Mouse (Mus musculus) adrenal gland, postnatal 14 days (tissue): Measurements from ENCODE around the gene Als2cr12. TPM values are rescaled to one million over a fixed set of nuclear protein-coding genes. Genes with fewer than 3 reads are reported as not detected.
A peak's percentile ranks its signal among the peaks of the same experiment; 100 is the strongest.
"Not testable (repeated sequence)": the region's sequence is repeated elsewhere in the genome, so short reads cannot be mapped to it uniquely, and the experiment has no call there.

Experiments used
- DNase-seq: peaks from one replicate; pipeline ENCODE4 v3.0.0; 2021; ENCODE audit warnings: mixed read lengths
- total RNA-seq: library from RNA; stranded (reverse); gene quantifications from 2 replicates; pipeline ENCODE4 v1.2.3, GENCODE M21; 2021

The Als2cr12 gene
- total RNA-seq, 1 experiment from 2014 or later, result 9.4 TPM

DNA sequence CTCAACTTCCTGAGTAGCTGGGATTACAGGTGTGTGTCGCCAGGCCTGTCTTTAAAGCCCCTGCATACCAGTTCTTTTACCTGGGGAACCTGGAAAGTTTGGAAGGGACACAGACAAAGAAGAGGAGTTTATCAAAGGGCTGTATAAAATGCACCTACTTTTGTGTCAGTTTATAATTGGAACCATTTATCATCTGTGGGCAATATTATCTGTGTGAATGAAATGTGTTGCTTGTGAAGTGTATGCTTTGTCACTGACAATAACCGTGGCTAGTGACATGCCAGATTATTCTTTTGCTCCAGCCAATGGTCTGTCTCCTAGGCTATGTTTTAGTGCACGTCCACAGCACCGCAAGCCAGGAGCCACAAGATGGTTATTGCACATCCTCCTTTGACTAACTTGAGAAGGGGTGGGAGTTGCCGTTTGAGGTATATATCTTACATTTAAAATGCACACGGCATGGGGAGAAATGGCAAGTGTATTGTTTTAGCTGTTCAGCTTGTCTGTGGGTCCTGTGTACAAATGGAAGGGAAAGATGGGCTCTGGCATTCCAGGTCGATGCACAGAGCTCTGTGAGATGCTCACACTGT, 23.7 kb upstream of the Als2cr12 start:
- no peak for DNase-seq

DNA sequence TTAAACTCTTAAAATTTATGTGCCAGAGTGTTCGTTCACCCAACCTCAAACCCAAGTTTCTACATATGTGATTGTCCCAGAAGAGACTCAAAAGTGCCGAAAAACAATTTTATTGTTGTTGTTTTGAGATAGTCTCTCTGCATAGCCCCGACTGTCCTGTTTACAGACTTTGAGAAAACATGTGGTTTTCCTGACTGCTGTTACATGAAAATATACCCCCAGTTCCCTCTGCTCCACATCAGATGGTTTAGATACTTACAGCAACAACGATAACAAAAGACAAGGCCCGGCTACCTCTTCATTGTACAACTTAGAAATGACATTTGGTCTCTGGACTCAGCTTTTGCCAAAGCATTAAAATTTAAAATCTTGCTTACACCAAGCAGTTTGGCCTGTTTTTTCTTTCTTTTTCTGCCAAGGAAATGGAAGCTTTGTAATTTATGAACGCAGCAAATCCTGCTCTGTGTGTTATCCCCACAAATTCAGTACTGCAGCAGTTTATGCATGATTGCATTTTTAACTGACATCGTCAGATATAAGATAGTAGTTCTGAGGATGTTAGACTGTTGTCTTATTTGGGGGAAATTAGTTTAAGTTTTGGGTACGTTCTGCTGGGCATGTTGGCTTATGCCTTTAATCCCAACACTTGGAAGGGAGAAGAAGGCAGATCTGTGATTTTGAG, 21.9 kb upstream of the Als2cr12 start:
- no peak for DNase-seq

DNA sequence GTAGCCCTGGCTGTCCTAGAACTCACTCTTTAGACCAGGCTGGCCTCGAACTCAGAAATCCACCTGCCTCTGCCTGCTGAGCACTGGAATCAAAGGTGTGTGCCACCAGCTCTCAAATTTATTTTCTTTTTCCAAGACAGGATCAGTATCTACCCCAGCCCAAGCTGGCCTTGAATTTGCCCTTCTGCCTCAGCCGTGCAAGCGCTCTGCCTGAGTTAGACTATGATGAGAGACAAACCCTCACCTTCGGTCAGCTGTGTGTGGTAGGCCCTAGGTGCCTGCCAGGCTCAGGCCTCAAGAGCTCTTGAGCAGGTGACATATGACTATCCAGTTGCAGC, 21.1 kb upstream of the Als2cr12 start:
- DNase-seq, result peak; percentile 32

DNA sequence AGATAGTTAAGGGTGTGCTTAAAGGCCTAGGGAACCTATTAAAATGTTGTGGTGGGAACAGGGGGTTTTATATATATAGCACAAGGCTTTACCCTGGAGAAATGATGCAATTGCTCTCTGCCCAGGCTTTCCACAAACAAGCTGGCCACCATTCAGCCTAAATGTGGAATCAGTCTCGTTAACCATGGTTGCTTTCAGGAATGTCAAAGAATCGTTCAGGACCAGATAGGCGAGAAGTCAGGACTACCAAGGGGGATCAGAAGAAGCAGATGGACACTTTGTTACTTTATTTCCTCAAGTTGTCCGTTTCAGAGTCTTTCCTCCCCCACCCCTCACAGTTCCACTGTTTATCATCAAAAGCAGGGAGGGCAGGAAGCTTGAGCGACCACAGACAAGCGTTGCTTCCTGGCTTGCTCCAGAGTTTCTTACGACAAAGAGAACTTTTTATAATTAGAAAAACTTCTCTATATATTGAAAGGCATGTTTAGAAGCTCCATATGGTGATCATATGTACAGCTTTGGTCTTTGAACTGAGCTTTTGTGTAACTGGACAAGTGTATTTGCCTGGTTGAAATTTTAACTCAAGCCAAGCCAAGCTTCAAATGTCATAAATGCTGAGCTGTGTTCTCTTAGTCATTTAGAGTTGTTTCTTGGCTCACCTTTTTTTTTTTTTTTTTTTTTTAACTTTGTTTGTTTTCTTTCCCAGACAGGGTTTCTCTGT, 20.5 kb upstream of the Als2cr12 start:
- DNase-seq, result no peak

DNA sequence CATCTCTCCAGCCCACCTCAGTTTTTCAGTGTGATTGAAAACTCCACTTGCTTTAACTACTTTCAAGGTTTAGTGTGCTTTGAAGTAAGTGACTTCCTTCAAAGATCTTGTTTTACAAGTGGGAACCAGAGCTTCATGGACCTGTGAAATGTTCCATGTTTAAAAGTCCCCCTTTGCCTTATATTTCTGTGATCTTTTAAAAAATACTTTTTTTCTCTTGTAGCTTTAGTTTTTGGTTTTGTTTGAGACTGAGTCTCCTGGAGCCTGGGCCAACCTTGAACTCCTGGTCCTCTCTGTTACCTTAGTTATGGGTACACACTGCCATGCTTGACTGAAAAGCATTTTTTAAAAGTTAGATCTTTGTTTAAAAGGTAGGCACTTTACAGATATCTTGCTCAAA, 19.7 kb upstream of the Als2cr12 start:
- no peak for DNase-seq

DNA sequence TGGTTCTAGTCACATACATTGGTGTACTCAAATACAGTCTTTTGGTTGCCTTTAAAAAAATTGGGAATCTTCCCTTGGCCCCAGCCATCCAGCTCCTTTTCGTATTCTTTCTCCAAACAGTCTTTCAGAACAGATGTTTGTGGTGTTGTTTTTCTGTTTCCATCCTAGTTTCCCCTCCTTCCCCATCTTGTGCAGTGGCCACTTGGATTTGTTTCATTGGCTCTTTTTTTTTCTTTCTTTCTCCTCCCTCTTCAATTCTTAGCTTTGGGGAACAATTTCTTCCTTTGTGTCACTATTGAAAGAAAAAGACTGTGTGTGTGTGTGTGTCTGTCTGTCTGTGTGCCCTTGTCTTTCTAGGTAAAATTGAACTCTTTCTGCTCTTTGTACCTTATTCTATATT, 18.6 kb upstream of the Als2cr12 start:
- no peak for DNase-seq

DNA sequence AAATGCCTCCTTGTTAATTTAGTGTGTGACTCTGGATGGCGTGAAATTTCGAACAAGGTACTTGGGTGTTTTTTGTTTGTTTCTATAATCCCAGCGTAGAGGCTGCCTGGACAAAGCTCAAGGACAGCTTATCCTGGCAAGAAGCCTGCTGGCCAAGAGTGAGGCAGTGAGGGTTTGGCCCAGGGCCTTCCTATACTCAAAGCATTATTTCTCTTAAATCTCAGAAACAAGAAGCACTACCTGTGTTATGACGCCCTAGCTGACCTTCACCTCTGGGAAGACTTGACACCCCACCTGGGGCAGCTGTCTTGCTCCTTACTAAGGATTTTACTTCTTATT, 18.1 kb upstream of the Als2cr12 start:
- peak; percentile 89 for DNase-seq

DNA sequence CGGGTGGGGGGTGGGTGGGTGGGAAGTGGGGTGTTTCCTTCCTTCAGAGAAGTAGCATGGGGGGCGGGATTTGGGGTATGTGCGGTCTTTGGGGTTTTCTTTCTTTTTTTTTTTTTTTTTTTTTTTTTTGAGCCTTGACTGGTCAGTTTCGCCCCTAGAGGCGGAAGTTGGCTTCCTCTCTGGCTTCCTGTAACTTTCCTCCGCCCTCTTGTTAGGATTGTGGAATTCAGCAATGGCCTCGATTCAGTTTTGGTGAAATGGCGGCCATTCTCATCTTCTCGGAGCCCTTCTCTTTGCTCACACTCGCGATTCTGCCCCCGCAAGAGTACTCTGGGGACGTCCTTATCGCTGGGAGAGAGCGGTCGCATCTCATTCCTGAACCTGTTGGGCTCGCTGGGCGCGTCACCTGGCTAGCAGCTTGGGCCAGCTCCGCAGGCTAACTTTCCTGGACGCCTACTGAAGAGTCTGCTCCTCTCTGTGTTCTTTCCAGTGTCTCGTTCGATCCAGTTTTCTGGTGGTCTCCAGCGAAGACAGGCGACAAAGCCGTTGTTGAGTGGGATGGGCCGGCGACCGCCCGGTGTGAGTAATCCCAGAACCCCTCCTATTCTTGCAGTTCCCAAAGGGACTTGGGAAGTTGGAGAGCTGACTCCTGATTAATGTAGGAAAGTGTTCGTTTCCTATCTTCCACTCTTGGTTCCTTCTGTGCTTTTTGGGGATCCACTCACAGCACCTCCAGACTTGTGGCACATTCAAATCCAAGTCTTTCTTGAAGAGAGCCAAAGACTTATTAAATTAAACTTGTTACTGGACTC, 17.5 kb upstream of the Als2cr12 start:
- peak; percentile 80 for DNase-seq

DNA sequence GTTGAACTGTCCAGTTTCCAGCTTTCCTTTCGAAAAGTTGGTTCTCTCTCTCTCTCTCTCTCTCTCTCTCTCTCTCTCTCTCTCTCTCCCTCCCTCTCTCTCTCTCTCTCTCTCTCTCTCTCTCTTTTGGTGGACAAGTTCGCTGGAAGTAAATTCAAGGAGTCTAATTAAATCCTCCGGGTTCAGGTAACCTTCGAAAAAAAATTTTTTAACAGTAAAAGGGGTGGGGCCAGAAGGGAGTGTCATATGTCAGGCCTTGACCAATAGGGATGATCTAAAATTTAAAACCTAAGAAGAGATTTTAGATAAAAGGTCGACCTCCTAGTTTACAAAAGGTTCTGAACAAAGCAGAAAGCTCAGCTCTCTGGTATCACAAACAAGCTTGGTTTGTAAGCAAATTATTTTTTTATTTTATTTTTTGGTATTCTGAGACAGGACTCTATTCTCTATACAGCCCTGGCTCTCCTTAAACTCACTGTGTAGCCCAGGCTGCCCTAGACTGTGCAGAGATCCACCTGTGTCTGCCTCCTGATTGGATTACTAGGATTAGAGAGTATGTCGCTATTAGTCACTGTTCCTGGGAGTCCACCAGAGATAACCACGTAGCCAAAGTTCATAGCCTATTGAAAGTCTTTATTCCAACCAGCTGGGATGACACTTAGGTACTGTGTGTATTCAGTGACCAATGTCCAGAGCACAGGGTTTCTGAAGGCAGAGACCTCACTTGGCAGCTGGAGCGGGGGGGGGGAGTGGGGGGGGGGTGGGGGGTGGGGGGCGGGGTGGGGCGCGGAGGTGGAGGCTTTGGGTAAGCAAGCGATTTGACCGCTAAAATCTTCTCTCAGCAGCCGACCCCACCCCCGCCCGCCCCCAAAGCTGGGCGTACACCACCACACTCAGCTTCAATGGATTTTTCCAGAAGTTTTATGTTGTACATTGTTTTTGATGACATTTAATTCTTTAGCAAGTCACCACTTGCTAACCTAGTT, 16.6 kb upstream of the Als2cr12 start:
- DNase-seq, result peak; percentile 64

DNA sequence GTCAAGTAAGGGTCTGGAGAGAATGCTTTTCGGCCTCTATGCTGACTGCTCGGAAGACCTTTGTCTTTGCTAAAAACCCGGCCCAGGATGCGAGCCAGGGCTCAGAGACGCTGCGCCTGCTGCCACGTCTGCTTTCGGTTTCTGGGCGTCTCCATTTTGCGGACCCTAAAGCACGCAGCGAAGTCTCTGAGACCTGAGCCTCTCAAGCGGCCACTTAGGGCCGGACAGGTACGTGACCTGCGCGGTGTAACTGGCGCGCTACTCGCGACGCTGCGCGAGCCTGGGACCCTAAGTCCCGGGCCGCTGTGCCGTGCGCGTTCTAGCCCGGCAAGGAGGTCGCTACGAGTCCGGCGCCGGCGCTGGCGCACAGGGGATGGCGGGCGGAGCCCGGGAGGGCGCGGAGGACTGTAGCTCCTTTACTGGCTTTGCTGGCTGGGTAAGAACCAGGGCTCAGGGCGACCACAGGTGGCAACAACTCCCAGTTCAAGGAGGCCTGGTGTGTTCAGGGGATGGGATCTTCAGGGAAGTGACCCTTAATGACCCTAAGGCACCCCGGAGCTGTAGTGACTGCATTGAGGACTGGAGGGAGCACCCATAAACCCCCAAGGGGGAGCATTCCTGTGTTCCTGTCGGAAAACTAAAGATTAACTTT, 15.7 kb upstream of the Als2cr12 start, which contains the start of gene Cflar:
TSS of gene Cflar (plus strand) at position 144 of the 652 bp plus-strand sequence.
- peak; percentile 81 for DNase-seq

DNA sequence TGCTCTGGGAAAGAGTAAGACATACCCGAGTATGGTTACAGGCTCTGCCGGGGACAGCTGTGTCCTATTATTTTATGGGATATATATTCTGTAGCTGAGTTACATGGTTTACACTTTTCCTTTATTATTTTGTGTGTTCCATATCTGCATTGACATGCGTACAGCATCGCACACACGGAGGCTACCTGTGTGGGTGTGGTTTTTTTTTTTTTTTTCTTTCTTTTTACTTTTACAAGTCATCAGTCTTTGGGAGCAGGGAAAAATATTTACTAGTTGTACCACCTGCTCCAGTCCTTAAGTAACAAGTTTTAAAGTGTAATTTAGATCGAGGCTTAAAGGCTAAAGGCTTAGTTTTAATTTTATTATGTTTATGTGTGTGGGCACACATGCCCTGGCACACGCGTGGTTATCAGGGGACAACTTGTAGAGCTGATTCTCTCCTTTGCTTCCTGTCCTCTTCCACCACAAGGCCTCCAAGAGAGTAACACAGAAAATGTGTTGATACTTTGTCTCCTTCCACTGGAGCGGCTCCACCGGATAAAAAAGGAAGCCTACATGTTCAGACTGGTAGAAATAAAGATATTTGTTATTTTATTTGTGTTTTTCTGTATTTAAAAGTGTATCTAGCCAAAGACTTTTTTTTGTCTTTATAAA, 15.0 kb upstream of the Als2cr12 start:
- peak; percentile 34 for DNase-seq

DNA sequence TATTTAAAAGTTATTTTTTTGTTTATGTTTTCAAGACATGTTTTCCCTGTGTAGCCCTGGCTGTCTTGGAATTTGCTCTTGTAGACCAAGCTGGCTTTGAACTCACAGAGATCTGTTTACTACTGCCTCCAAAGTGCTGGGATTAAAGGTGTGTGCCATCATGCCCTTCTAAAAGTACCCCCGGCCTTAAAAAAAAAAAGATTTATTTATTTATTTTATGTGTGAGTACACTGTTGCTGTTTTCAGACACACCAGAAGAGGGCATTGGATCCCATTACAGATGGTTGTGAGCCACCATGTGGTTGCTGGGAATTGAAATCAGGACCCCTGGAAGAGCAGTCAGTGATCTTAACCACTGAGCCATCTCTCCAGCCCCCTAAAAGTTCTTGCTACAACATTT, 14.3 kb upstream of the Als2cr12 start:
- DNase-seq, result not testable (repeated sequence)

DNA sequence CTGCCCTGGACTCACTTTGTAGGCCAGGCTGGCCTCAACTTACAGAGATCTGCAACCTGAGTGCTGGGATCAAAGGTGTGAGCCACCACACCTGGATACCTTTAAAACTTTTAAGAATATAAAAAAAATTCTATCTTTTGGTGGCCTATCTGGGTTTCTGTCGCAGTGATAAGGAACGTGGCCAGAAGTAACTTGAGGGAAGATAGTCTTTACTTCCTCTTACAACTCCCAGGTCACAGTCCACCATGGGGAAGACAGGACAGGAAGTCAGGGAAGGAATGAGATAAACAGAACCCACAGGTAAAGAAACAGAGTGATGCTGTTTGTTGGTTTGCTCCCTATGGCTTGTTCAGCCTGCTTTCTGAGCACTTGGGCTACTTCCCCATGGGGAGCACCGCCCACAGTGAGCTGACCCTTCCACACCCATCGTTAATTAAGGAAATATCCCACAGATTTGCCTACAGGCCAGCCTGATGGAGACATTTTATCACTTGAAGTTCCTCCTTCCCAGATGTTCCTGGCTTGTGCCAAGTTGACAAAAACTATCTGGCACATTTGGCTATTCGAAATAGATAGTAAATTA, 4.9 kb upstream of the Als2cr12 start:
- not testable (repeated sequence) for DNase-seq

DNA sequence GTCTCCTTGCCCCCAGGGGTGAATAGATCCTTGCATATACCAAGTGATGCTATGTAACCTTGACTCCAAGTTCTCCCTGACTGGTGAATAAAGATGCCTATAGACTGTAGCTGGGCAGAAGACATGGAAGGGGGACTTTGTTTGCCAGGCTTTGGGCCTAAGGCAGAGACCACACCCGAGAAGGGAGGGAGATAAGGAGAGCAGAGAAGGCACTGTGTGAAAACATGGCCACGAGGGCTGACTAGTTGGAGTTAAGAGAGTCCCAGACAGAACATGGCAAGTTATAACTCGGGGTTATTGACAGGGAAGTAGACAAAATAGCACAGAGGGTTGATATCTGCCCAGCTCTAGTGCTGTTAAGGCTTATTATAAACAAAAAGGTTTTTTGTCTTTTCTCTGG, 4.2 kb upstream of the Als2cr12 start:
- no peak for DNase-seq

DNA sequence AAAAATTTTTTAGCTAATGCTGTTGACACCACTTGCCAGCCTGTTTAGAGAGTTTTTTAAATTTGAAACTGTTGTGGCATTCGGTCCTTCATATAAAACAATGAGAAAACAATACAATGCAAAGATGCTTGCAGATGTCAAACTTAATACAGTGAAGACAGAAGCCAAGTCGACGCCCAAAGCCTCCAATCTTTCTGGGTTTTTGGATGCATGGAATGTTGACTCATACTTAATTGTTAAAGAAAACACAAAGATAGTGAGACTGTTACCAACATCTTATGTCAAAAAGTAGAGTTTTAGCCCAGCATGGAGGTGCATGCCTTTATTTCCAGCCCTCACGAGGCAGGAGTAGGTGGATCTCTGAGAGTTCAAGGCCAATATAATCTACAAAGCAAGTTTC, 3.0 kb upstream of the Als2cr12 start:
- DNase-seq, result no peak

DNA sequence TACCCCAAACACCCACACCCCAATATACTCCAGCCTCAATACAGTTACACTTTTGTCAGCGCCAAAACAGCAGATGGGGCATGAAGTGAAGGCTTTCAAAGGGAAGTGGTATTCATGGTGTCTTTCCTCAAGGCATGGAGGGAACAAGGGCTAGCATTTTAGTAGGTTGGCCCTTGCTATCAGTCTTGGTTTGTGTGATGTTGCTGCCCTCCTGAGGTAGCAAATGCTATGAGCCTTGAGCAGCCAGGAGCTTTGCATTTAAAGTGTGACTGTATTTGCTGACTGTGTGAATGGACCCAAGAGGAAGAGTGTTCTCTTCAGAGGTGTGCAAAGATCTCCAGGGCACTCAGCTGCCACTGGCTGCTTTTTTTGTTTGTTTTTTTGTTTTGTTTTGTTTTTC, 1.8 kb upstream of the Als2cr12 start:
- not testable (repeated sequence) for DNase-seq

DNA sequence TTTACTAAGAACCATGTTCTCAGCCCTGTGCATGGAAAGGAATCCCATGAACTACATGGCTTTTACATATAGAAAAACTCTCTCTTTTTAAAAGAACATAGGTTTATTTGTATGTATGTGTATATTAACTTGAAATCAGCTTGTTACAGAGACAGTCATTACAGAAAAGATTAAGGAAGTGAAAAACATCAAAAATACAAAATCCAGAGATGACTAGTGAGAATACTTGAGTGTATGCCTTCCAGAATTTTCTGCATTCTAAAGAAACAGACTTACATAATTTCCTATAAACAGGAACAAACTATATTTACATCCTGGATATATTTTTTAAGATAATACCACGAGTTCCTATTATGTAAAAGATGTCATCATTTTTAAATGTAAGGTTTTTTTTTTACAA, 2.1 kb downstream of the Als2cr12 start:
- DNase-seq, result no peak

DNA sequence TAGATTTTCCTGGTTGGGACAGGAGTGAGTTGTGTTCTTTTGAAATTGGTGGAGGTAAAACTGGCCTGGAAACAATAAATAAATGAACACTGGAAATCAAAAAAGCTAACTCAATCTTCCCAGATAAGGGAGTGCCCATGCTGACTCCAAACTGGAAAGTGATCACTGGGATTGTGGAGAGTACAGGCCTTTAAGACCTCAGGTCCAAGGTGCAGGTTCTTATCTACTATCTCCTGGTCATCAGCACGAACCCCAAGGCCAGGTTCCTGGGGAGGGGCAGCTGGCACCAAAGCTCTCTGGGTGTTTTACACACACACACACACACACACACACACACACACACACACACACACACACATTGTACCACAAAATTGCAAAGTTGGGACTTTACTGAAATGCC, 4.1 kb downstream of the Als2cr12 start:
- not testable (repeated sequence) for DNase-seq

DNA sequence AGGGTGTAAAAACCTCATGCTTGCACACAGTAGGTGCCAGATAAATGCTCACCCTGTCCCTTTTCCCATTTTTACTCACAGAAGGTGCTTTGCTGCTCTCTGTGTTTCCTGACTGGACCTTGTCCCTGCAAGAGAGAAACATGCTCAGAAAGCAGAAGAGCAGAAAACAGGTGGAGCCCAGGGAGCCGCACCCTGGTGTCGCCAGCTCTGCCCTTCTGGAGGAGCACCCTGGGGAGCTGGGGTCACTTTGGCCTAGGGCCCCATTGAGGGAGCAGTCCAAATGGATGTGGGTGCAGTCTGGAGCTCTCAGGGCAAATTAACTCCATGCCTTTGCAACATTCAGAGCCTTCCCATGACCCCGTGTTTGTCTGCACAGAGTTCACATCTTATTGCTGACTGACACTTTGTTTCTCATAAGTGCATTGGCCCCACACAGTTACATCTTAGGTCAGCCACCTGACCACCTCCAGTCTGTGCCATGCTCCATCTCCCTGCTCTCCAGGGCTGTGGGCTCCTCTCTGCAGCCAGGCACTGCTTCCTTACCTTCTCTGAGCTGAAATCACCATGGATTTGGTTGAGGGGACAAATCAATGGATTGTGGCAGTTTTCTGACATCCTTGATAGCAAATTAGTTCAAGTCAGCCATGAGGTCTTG, 4.8 kb downstream of the Als2cr12 start:
- DNase-seq, result peak; percentile 42
